Mouse (Mus musculus): ENCODE data around the gene Entpd1. TPM values are rescaled to one million over a fixed set of nuclear protein-coding genes. Genes with fewer than 3 reads are reported as not detected.

The Entpd1 gene
- polyA plus RNA-seq, 3 experiments from 2014 or later: 46.8 to 61.9 (median 50.3) TPM

GRCm38 (mm10) chr19:40728213-40728612, 116.0 kb downstream of the Entpd1 start:
- ATAC-seq: no peak

DNA sequence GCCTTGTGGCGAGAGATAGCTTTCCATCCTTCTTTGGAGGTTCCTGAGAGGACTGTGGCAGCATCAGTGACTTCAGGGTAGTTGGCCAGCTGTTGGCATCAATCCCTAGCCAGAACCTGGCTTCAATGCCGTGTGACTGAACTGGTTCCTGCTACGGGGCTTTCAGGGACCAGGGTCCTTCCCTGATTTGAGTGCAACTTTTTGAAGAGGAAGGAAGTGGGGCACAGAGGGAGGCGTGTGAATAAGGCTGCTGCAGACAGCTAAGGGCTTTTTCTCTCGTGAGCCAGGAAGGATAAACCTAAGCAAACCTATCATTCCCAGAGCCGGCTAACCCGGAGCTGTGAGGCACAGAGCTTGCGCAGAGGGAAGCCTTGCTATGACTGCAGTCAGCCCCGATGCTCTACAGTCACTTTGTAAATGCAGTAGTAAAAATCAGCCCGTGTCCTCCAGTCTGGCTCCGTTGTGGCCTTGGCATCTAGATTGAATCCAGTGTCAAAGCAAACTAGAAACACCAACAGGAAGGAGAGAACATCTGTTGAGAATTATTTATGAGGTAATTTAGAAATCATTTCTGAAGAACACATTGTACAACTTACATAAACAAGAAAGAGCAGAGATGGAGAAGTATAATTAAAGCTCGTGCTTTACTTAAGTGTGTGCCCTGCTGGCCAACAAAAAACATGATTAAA, 116.7 kb downstream of the Entpd1 start:
- ATAC-seq: no peak

GRCm38 (mm10) chr19:40733409-40733808, 121.2 kb downstream of the Entpd1 start:
- no peak for ATAC-seq

DNA sequence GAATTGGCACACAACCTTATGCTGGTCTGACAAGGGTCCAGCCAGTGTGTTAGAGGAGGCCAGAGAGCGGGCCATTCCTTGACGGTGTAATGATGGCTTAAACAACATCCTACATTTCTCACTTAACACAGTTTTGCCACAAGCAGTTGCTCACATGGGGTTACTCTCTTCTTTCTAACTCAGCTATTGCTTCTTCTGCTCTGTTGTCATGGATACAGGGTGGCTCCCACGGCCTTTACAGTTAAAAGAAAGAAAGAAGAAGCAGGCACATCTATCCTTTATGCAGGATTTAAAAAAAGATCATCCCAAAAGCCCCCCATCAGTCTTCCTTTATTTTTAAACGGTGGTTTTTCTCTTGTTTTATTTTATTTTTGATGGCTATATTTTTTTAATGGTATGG, 121.7 kb downstream of the Entpd1 start:
- ATAC-seq: no peak

DNA sequence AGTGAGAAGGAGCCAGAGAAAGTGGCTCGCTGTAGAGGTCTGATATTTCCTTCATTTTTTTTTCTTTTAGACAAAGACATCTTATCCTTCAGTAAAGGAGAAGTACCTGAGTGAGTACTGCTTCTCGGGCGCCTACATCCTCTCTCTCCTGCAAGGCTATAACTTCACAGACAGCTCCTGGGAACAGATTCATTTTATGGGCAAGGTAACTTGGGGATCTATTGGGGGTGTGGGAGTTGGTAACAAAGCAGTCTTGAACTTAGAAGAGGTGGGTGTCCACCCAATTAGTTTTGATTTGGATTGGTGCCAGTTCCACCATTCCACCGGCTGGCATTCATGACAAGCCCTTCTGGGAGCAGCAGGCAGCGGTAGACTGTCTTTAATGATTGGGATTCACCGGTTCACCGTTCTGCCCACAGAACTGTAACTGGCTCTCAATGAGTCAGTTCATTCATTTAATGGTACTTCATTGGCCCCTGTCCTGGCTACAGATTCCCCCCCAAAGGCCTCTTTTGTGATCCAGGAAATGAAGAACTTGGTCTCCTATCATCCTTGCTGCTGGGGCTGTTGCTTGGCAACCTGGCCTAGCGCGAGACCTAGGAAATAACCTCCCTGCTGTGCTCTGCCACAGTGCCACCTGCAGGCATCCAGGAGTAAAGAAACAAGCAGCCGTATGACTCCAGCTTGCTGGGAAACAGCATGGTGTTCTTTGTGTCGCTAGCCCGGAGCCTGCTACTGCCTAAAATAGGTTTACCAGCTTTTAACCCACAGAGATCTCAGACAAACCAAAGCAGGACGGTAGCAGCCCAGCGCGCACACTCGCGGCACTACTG, 124.7 kb downstream of the Entpd1 start:
- peak; percentile 80 for ATAC-seq

GRCm38 (mm10) chr19:40737613-40738012, 125.4 kb downstream of the Entpd1 start:
- no peak for ATAC-seq

- no peak for ATAC-seq
Observed at GRCm38 (mm10) chr19:40738683-40739324, 126.6 kb downstream of the Entpd1 start.

DNA sequence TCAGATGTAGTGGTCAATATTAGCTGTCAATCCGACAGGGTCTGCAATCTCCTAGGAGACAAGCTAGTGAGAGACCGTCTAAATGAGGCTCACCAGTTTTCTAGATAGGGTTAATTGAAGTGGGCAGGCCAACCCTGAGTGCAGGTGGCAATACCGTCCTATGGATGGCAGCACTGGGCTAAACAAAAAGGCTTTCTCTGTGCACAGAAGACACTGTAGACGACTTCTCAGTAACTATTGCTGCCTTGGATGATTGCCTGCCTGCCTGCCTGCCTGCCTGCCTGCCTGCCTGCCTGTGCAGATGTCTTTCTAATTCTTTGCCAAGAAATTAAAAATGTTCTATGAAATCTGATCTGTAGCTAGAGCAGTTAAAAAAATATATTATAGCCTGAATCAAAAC, 134.4 kb downstream of the Entpd1 start:
- no peak for ATAC-seq

- no peak for ATAC-seq
Observed at GRCm38 (mm10) chr19:40748559-40748958, 136.4 kb downstream of the Entpd1 start, which contains the start of gene Cc2d2b. Gene Cc2d2b (plus strand): TSS chr19:40748753.

- ATAC-seq: peak; percentile 72
Observed at GRCm38 (mm10) chr19:40754311-40754710, 142.1 kb downstream of the Entpd1 start.

GRCm38 (mm10) chr19:40760071-40760470, 147.9 kb downstream of the Entpd1 start:
- ATAC-seq: no peak

GRCm38 (mm10) chr19:40762023-40762759, 150.0 kb downstream of the Entpd1 start:
- ATAC-seq: peak; percentile 63

DNA sequence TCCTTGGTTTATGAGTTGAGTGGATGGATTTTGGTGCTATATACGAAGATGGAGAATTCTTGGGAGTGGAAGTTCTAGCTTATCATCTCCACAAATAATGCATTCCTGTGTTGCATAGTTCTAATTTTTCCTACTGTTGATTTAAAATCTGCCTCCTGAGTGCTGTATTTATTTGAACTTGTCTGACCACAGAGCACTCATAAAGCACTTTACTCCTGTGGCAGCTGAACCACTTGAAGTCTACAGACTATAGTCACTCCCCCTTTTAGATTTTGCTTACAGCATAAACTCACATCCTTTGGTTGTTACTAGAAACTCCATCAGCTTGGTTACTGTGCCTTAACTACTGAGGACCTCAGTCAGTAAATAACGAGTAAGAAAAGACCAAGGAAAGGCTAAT, 155.0 kb downstream of the Entpd1 start:
- ATAC-seq: no peak

DNA sequence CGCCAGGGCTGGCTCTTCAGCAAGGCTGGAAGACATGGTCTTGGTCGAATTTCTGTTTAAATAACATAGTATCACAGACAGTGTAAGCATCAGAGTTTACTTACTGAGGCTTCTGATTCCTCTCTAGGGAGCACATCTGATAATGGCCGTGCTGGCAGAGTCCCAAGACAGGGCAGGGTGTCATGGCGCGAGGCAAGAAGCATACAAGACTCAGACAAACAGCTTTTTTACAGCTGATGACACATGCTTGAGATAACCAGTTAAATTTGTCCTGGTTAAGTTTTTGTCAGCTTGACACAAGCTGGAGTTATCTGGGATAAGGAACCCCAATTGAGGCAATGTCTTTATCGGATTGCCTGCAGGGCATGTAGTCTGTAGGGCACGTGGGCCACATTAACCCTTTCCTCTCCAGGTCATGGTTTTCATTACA, 157.2 kb downstream of the Entpd1 start:
- ATAC-seq: no peak

- ATAC-seq: peak; percentile 17
Observed at GRCm38 (mm10) chr19:40788004-40788714, 176.0 kb downstream of the Entpd1 start.

GRCm38 (mm10) chr19:40788715-40789084, 176.5 kb downstream of the Entpd1 start:
- no peak for ATAC-seq

Other genes with a start within 250 kb of the Entpd1 start
- gene Sorbs1, start 98.6 kb upstream of the Entpd1 start, polyA plus RNA-seq (2017; shearing (Covaris generic)): 10 to 100 TPM; 12.3 to 23.7 (median 19.6) TPM
- 10 to 100 TPM; 34.5 to 39.7 (median 38.7) TPM for gene Aldh18a1, start 23.9 kb upstream of the Entpd1 start, polyA plus RNA-seq (2017; shearing (Covaris generic))
- 1 to 10 TPM; 5.8 to 9.4 (median 9.1) TPM for gene Tctn3, start 133 bp upstream of the Entpd1 start, polyA plus RNA-seq (2017; shearing (Covaris generic))
- gene Cc2d2b, start 136.4 kb downstream of the Entpd1 start, polyA plus RNA-seq (2017; shearing (Covaris generic)): under 1 TPM in 2 of 3 experiments, not detected in 1; 0.13 to 0.15 TPM
- 1 to 10 TPM; 2.7 to 5.1 (median 4.8) TPM for gene Ccnj, start 218.9 kb downstream of the Entpd1 start, polyA plus RNA-seq (2017; shearing (Covaris generic))